Mouse (Mus musculus): ENCODE measurements around the gene AI464131. TPM values are rescaled to one million over a fixed set of nuclear protein-coding genes. Genes with fewer than 3 reads are reported as not detected.
A peak's percentile ranks its signal among the peaks of the same experiment; 100 is the strongest.

The AI464131 gene
- polyA plus RNA-seq, 1 experiment from 2014 or later = 11.6 TPM

- WGBS = 44% methylated on average over 8 of the region's 8 CpGs
- no peak overlapping the region for H3K9ac ChIP-seq (ENCODE audit: low read depth, low read length)
Measured at GRCm38 (mm10) chr4:41527996-41528395, 25.1 kb upstream of the AI464131 start.

GRCm38 (mm10) chr4:41527076-41527475, 24.2 kb upstream of the AI464131 start:
- no peaks in the 10 kb centered on the region for H3K36me3 ChIP-seq (ENCODE audit: control insufficient read depth, insufficient read depth)
- no peak overlapping the region for H3K9ac ChIP-seq (ENCODE audit: low read depth, low read length)
- H3K4me1 ChIP-seq (replicated peaks; ENCODE audit: control insufficient read depth, insufficient read depth, low read length) = no peaks in the 10 kb centered on the region
- WGBS = 52% methylated on average over 13 of the region's 13 CpGs
- no peaks in the 10 kb centered on the region for H3K9me3 ChIP-seq (ENCODE audit: control insufficient read depth)
- no peak overlapping the region for H3K4me3 ChIP-seq (ENCODE audit: low read depth, low read length)
- TF ChIP-seq CTCF (IDR thresholded peaks at IDR 0.05; ENCODE audit: low read depth) = no peak
- H3K27me3 ChIP-seq (replicated peaks; ENCODE audit: control insufficient read depth, insufficient read depth, low read length) = no peaks in the 10 kb centered on the region
- no peak overlapping the region for H3K27ac ChIP-seq (ENCODE audit: low read depth, low read length)
- ATAC-seq = no peak
- no peak overlapping the region for H3K4me2 ChIP-seq (replicated peaks; ENCODE audit: low read depth)

More at GRCm38 (mm10) chr4:41527996-41528395, 25.1 kb upstream of the AI464131 start:
- Histone ChIP-seq H3K27ac (ENCODE audit: low read depth, low read length) (no peak overlapping the region), H3K9me3 (ENCODE audit: control insufficient read depth) (no peaks in the 10 kb centered on the region), H3K27me3 (replicated peaks; ENCODE audit: control insufficient read depth, insufficient read depth, low read length) (no peaks in the 10 kb centered on the region), H3K4me1 (replicated peaks; ENCODE audit: control insufficient read depth, insufficient read depth, low read length) (no peaks in the 10 kb centered on the region), H3K36me3 (ENCODE audit: control insufficient read depth, insufficient read depth) (no peaks in the 10 kb centered on the region), H3K4me3 (ENCODE audit: low read depth, low read length) (no peak overlapping the region), H3K4me2 (replicated peaks; ENCODE audit: low read depth) (no peak overlapping the region)
- no peak for ATAC-seq
- TF ChIP-seq CTCF (IDR thresholded peaks at IDR 0.05; ENCODE audit: low read depth) = no peak

DNA sequence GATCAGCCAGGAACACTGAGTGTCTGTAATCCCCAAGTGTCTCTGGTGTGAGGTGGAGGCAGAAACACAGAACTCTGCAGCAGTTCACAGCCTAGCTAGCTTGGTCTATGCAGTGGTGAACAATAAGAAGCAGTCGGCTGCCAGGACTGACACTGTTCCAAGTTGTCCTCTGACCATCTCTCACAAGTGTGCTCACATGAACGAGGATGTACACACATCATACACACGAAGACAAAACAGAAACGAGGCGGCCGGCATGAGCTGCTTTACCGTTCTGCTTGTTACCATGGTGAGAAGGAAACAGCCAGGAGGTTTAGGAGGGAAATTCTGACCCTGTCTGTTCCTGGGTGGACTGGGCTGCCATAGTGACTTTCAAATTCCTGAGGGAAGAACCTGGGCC, 23.7 kb upstream of the AI464131 start:
- 67% methylated on average over 7 of the region's 7 CpGs for WGBS
- no peak for TF ChIP-seq CTCF (IDR thresholded peaks at IDR 0.05; ENCODE audit: low read depth)
- no peak for ATAC-seq
- Histone ChIP-seq H3K4me1 (replicated peaks; ENCODE audit: control insufficient read depth, insufficient read depth, low read length) (no peaks in the 10 kb centered on the region), H3K4me2 (replicated peaks; ENCODE audit: low read depth) (no peak overlapping the region), H3K27ac (ENCODE audit: low read depth, low read length) (no peak overlapping the region), H3K27me3 (replicated peaks; ENCODE audit: control insufficient read depth, insufficient read depth, low read length) (no peaks in the 10 kb centered on the region), H3K9ac (ENCODE audit: low read depth, low read length) (no peak overlapping the region), H3K36me3 (ENCODE audit: control insufficient read depth, insufficient read depth) (no peaks in the 10 kb centered on the region), H3K9me3 (ENCODE audit: control insufficient read depth) (no peaks in the 10 kb centered on the region), H3K4me3 (ENCODE audit: low read depth, low read length) (no peak overlapping the region)

DNA sequence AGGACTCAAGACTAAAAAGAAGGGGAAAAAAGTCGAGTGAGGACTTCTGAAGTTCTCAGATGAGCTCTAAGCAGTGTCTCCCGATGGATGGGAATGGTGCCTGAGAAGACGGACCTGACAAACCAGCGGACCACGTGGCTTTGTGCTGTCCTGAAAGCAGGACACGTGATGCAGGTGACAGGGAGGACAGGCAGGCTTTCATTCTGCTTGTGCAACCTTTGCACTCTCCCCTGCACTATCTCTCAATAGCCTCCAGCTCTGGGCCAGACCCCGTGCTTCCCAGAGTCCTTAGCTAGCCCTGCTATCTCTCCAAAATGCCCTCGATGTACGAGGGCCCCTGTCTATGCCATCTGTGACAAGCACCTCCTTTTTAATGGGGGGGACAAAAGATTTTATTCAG, 22.0 kb upstream of the AI464131 start:
- Histone ChIP-seq H3K36me3 (ENCODE audit: control insufficient read depth, insufficient read depth) (no peaks in the 10 kb centered on the region), H3K27me3 (replicated peaks; ENCODE audit: control insufficient read depth, insufficient read depth, low read length) (no peaks in the 10 kb centered on the region), H3K4me3 (ENCODE audit: low read depth, low read length) (no peak overlapping the region), H3K4me2 (replicated peaks; ENCODE audit: low read depth) (no peak overlapping the region), H3K27ac (ENCODE audit: low read depth, low read length) (no peak overlapping the region), H3K9me3 (ENCODE audit: control insufficient read depth) (no peaks in the 10 kb centered on the region), H3K4me1 (replicated peaks; ENCODE audit: control insufficient read depth, insufficient read depth, low read length) (peaks cover 5% of the 10 kb centered on the region; the same call in 1 of the 2 replicates), H3K9ac (ENCODE audit: low read depth, low read length) (no peak overlapping the region)
- peak; percentile 53; the same call in 1 of the 2 replicates for ATAC-seq
- no peak for TF ChIP-seq CTCF (IDR thresholded peaks at IDR 0.05; ENCODE audit: low read depth)
- WGBS = 40% methylated on average over 9 of the region's 9 CpGs

DNA sequence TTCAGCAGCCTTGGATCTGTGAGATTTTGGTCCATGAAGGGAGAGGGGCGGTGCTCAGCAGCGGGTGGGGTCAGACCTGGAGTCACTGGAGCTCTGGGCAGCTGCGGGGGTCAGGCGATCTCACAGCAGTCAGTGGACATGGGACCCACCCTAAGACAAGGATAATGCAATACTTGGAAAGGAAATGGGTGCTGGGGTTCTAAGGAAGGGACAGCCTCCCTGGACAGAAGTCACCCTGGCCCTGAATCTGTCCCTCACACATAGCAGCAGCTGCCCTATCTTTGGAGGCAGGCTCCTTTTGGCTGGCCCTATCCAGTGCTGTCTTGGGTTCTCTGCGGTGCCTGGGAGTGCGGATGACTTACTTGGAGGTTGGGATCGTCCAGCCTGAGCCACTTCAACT, 21.0 kb upstream of the AI464131 start:
- H3K9me3 ChIP-seq (ENCODE audit: control insufficient read depth) = no peaks in the 10 kb centered on the region
- H3K4me1 ChIP-seq (replicated peaks; ENCODE audit: control insufficient read depth, insufficient read depth, low read length) = peaks cover 7% of the 10 kb centered on the region; the same call in 1 of the 2 replicates

GRCm38 (mm10) chr4:41522788-41523187, 19.9 kb upstream of the AI464131 start:
- Histone ChIP-seq H3K4me1 (replicated peaks; ENCODE audit: control insufficient read depth, insufficient read depth, low read length) (peaks cover 7% of the 10 kb centered on the region; the same call in 1 of the 2 replicates), H3K27me3 (replicated peaks; ENCODE audit: control insufficient read depth, insufficient read depth, low read length) (no peaks in the 10 kb centered on the region), H3K4me3 (ENCODE audit: low read depth, low read length) (no peak overlapping the region), H3K27ac (ENCODE audit: low read depth, low read length) (no peak overlapping the region), H3K9ac (ENCODE audit: low read depth, low read length) (no peak overlapping the region), H3K36me3 (ENCODE audit: control insufficient read depth, insufficient read depth) (no peaks in the 10 kb centered on the region), H3K4me2 (replicated peaks; ENCODE audit: low read depth) (no peak overlapping the region), H3K9me3 (ENCODE audit: control insufficient read depth) (no peaks in the 10 kb centered on the region)
- peak; percentile 79 for TF ChIP-seq CTCF (IDR thresholded peaks at IDR 0.05; ENCODE audit: low read depth)
- no peak for ATAC-seq
- WGBS = 38% methylated on average over 5 of the region's 5 CpGs

More for the DNA sequence above, 21.0 kb upstream of the AI464131 start:
- H3K9ac ChIP-seq (ENCODE audit: low read depth, low read length) = no peak overlapping the region
- no peaks in the 10 kb centered on the region for H3K36me3 ChIP-seq (ENCODE audit: control insufficient read depth, insufficient read depth)
- no peaks in the 10 kb centered on the region for H3K27me3 ChIP-seq (replicated peaks; ENCODE audit: control insufficient read depth, insufficient read depth, low read length)
- ATAC-seq = no peak
- H3K4me3 ChIP-seq (ENCODE audit: low read depth, low read length) = no peak overlapping the region
- H3K4me2 ChIP-seq (replicated peaks; ENCODE audit: low read depth) = no peak overlapping the region
- WGBS = 80% methylated on average over 7 of the region's 7 CpGs
- no peak overlapping the region for H3K27ac ChIP-seq (ENCODE audit: low read depth, low read length)
- no peak for TF ChIP-seq CTCF (IDR thresholded peaks at IDR 0.05; ENCODE audit: low read depth)

- Histone ChIP-seq H3K9ac (ENCODE audit: low read depth, low read length) (no peak overlapping the region), H3K27ac (ENCODE audit: low read depth, low read length) (0 out of 2 replicates have a peak overlapping the region, but pooled peaks have one; percentile 7), H3K4me1 (replicated peaks; ENCODE audit: control insufficient read depth, insufficient read depth, low read length) (peaks cover 7% of the 10 kb centered on the region; the same call in 1 of the 2 replicates), H3K9me3 (ENCODE audit: control insufficient read depth) (no peaks in the 10 kb centered on the region), H3K27me3 (replicated peaks; ENCODE audit: control insufficient read depth, insufficient read depth, low read length) (no peaks in the 10 kb centered on the region), H3K4me3 (ENCODE audit: low read depth, low read length) (no peak overlapping the region), H3K36me3 (ENCODE audit: control insufficient read depth, insufficient read depth) (no peaks in the 10 kb centered on the region), H3K4me2 (replicated peaks; ENCODE audit: low read depth) (peak overlapping the region; percentile 22; the same call in 1 of the 2 replicates)
- 45% methylated on average over 6 of the region's 6 CpGs for WGBS
- no peak for TF ChIP-seq CTCF (IDR thresholded peaks at IDR 0.05; ENCODE audit: low read depth)
- ATAC-seq = no peak
Measured at GRCm38 (mm10) chr4:41522136-41522535, 19.3 kb upstream of the AI464131 start.

All from intestine, postnatal 0 days (tissue).